Mouse (Mus musculus) stomach, embryonic 16.5 days (tissue): ENCODE measurements at regions not wholly inside any gene's neighbourhood (a gene's known extent, or its start where the extent isn't known, plus 50 kb on each side); places are given as distances from the start of the nearest gene placed in this dataset.

ENCODE experiments used
- ATAC-seq: fragments of 200-750 bp; cut with Nextera tagmentation; 2 replicates; pipeline ENCODE4 v1.8.0; 2017; ENCODE audit warnings: moderate number of reproducible peaks, moderate TSS enrichment; ENCODE audit not compliant: insufficient read depth, low FRiP score
- H3K27ac ChIP-seq: fragments of 300-500 bp; sonication (generic); 2 replicates; pipeline ENCODE4 v1.5.1; 2014; ENCODE audit warnings: low read length
- H3K27me3 ChIP-seq: fragments of 300-500 bp; sonication (generic); 2 replicates; pipeline ENCODE4 v1.6.1; 2014; ENCODE audit warnings: low read length, control low read depth, mixed read lengths; ENCODE audit not compliant: control insufficient read depth, insufficient read depth
- H3K36me3 ChIP-seq: fragments of 300-500 bp; sonication (generic); 2 replicates; pipeline ENCODE4 v1.6.1; 2014; ENCODE audit warnings: low read length; ENCODE audit not compliant: control insufficient read depth, insufficient read depth
- H3K4me1 ChIP-seq: fragments of 300-500 bp; sonication (generic); 2 replicates; pipeline ENCODE4 v1.6.1; 2014; ENCODE audit warnings: low read length, control low read depth, mixed read lengths; ENCODE audit not compliant: control insufficient read depth, insufficient read depth
- H3K4me2 ChIP-seq: fragments of 300-500 bp; sonication (generic); 2 replicates; pipeline ENCODE4 v1.6.1; 2014; ENCODE audit warnings: low read depth, low read length, mixed read lengths
- H3K4me3 ChIP-seq: fragments of 300-500 bp; sonication (generic); replicated peaks from 2 replicates; pipeline ENCODE4 v1.5.1; 2014; ENCODE audit warnings: mild to moderate bottlenecking, low read length
- H3K9ac ChIP-seq: fragments of 300-500 bp; sonication (generic); 2 replicates; pipeline ENCODE4 v1.6.1; 2014; ENCODE audit warnings: low read length
- H3K9me3 ChIP-seq: fragments of 300-500 bp; sonication (generic); replicated peaks from 2 replicates; pipeline ENCODE4 v1.6.1; 2016; ENCODE audit warnings: low read length, control low read depth; ENCODE audit not compliant: control insufficient read depth
- WGBS: fragments of 180-500 bp; shearing (Covaris S2); extraction: QIAGEN DNeasy Blood & Tissue Kit; methylation state at CpG from one replicate; pipeline ENCODE4 v1.1.7; 2014; 5-methylcytosine and 5-hydroxymethylcytosine counted together

GRCm38 (mm10) chr7:111146670-111147069 is 63.8 kb upstream of the Eif4g2 start:
- H3K4me1 ChIP-seq = no peaks in the 10 kb centered on the region
- H3K9me3 ChIP-seq = no peaks in the 10 kb centered on the region
- H3K4me2 ChIP-seq = no peak overlapping the region
- WGBS = 74% methylated on average over 4 of the region's 4 CpGs
- no peak overlapping the region for H3K9ac ChIP-seq
- no peaks in the 10 kb centered on the region for H3K36me3 ChIP-seq
- no peak for ATAC-seq
- H3K27me3 ChIP-seq = no peaks in the 10 kb centered on the region
- H3K27ac ChIP-seq = no peak overlapping the region
- no peak overlapping the region for H3K4me3 ChIP-seq

DNA sequence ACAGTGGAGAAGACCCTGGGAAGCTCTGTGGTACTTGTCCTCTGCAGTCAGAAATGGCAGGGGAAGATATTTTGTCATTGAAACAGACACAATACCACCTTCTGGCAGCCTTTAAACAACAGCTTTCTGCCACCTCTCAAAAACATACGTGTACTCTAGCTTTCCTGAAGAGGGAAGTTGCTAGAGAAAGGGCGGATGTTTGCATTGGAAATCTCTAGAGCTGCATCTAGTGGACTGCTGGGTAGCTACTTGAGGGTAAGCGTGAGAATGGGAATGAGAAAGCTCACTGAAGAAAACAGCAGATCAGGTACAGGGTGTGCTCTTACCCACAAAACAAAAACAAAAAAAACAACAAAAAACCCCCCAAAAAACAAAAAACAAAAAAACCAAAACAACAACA is 61.4 kb upstream of the Eif4g2 start:
- WGBS = 58% methylated on average over 3 of the region's 3 CpGs

DNA sequence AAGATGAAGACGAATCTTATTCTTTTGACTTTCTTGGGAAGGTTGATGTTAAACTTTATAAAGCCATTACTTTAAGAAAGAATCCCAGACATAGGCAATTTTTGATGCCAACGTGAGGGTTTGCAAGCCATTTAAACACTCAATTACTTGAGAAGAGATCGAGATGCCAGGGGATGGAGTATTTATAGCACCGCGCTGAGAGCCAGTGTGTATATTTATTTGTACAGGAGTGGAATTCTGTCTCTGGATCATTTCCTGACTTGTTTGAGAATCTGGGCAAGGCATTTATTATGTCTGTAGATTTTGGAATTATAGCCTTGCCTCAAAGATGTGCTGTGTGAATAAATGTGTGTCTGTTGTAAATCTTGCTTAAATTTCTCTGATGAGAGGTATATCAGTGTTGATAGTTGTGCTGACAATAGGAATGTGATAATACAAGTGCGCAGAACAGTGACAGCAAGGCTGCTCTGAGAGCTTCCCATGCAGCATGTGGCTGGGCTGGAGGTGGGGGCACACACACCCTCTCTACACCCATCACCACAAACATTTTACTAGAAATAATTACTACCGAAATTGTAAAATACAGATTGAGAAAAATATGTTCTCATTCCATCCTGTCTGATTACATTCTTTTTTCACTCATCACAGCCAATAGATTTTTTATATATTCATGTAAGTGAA is 58.6 kb upstream of the Eif4g2 start:
- Histone ChIP-seq H3K9me3 (no peaks in the 10 kb centered on the region), H3K36me3 (no peaks in the 10 kb centered on the region)
- 58% methylated on average over 7 of the region's 7 CpGs for WGBS

More for the DNA sequence above, 61.4 kb upstream of the Eif4g2 start:
- H3K4me2 ChIP-seq = no peak overlapping the region
- no peaks in the 10 kb centered on the region for H3K4me1 ChIP-seq
- H3K27ac ChIP-seq = no peak overlapping the region
- H3K4me3 ChIP-seq = no peak overlapping the region
- no peak for ATAC-seq
- no peaks in the 10 kb centered on the region for H3K9me3 ChIP-seq
- H3K9ac ChIP-seq = no peak overlapping the region
- H3K27me3 ChIP-seq = no peaks in the 10 kb centered on the region
- no peaks in the 10 kb centered on the region for H3K36me3 ChIP-seq

GRCm38 (mm10) chr7:111138038-111138437 is 55.2 kb upstream of the Eif4g2 start:
- 98% methylated on average over 2 of the region's 2 CpGs for WGBS
- no peaks in the 10 kb centered on the region for H3K9me3 ChIP-seq
- no peak overlapping the region for H3K4me3 ChIP-seq
- no peak overlapping the region for H3K4me2 ChIP-seq
- H3K36me3 ChIP-seq = no peaks in the 10 kb centered on the region
- ATAC-seq = no peak; the same call in 1 of the 2 replicates
- no peak overlapping the region for H3K27ac ChIP-seq
- H3K27me3 ChIP-seq = no peaks in the 10 kb centered on the region
- H3K9ac ChIP-seq = no peak overlapping the region
- peaks cover 3% of the 10 kb centered on the region for H3K4me1 ChIP-seq

More for the DNA sequence above, 58.6 kb upstream of the Eif4g2 start:
- Histone ChIP-seq H3K4me3 (no peak overlapping the region), H3K27me3 (no peaks in the 10 kb centered on the region), H3K9ac (no peak overlapping the region), H3K27ac (no peak overlapping the region), H3K4me2 (no peak overlapping the region), H3K4me1 (no peaks in the 10 kb centered on the region; the same call in 1 of the 2 replicates)
- no peak for ATAC-seq

GRCm38 (mm10) chr7:111136066-111136639 is 53.3 kb upstream of the Eif4g2 start:
- no peaks in the 10 kb centered on the region for H3K9me3 ChIP-seq
- no peak overlapping the region for H3K9ac ChIP-seq
- no peak overlapping the region; the same call in 1 of the 2 replicates for H3K27ac ChIP-seq
- 50% methylated on average over 6 of the region's 6 CpGs for WGBS
- no peaks in the 10 kb centered on the region for H3K27me3 ChIP-seq
- H3K4me2 ChIP-seq = no peak overlapping the region
- no peak overlapping the region for H3K4me3 ChIP-seq
- peaks cover 3% of the 10 kb centered on the region for H3K4me1 ChIP-seq
- no peak for ATAC-seq
- no peaks in the 10 kb centered on the region for H3K36me3 ChIP-seq

GRCm38 (mm10) chr7:111134496-111134895 is 51.7 kb upstream of the Eif4g2 start:
- H3K4me2 ChIP-seq = no peak overlapping the region
- no peaks in the 10 kb centered on the region for H3K36me3 ChIP-seq
- H3K9ac ChIP-seq = no peak overlapping the region
- no peak for ATAC-seq
- no peaks in the 10 kb centered on the region for H3K9me3 ChIP-seq
- H3K27me3 ChIP-seq = no peaks in the 10 kb centered on the region
- WGBS = 90% methylated on average over 2 of the region's 2 CpGs
- H3K4me3 ChIP-seq = no peak overlapping the region
- H3K4me1 ChIP-seq = peaks cover 3% of the 10 kb centered on the region
- H3K27ac ChIP-seq = no peak overlapping the region
